Mouse (Mus musculus) macrophage (primary cell): ENCODE measurements around the gene Cbln4. TPM values are rescaled to one million over a fixed set of nuclear protein-coding genes. Genes with fewer than 3 reads are reported as not detected.

ENCODE experiments used
- H3K27ac ChIP-seq: fragments of 350-480 bp; formaldehyde crosslinking; 2 replicates; pipeline ENCODE4 v1.9.0; 2021
- H3K36me3 ChIP-seq: fragments of 350-480 bp; formaldehyde crosslinking; 2 replicates; pipeline ENCODE4 v1.9.0; 2021; ENCODE audit errors: inconsistent target
- H3K4me3 ChIP-seq: fragments of 350-480 bp; formaldehyde crosslinking; 2 replicates; pipeline ENCODE4 v1.9.0; 2021; ENCODE audit errors: inconsistent target
- H3K79me2 ChIP-seq: fragments of 350-480 bp; formaldehyde crosslinking; 2 replicates; pipeline ENCODE4 v1.9.0; 2021; ENCODE audit errors: inconsistent target
- WGBS: methylation state at CpG from one replicate; pipeline ENCODE4 v1.1.7; 2026; ENCODE audit warnings: inconsistent platforms; ENCODE audit not compliant: missing documents; 5-methylcytosine and 5-hydroxymethylcytosine counted together
- polyA plus RNA-seq: library from polyadenylated mRNA; stranded (reverse); fragments of 250-400 nt; gene quantifications from 3 replicates; pipeline ENCODE4 v1.2.4, GENCODE M21; 2018; ENCODE audit warnings: inconsistent platforms
- total RNA-seq, 78 experiments: library from RNA; depleted of rRNA; stranded (reverse); fragments of 250-400 nt; gene quantifications; 1 replicate in 9 of 78; 2 replicates in 24 of 78; 3 replicates in 43 of 78; 4 replicates in 2 of 78; pipeline ENCODE4 v1.2.4; 2018; ENCODE audit warnings: inconsistent platforms in 56 of 78

The Cbln4 gene
- total RNA-seq (2018; cell fraction: chromatin; rRNA removed), result not detected
- not detected for total RNA-seq (2018; cell fraction: cytosol; rRNA removed)
- total RNA-seq (2018; cell fraction: nucleus; rRNA removed), result not detected
- not detected in 3 replicates for polyA plus RNA-seq

- no peaks in the 10 kb centered on the region for H3K79me2 ChIP-seq
- 3% methylated on average over 23 of the region's 23 CpGs for WGBS
- no peaks in the 10 kb centered on the region for H3K36me3 ChIP-seq
- H3K27ac ChIP-seq, result no peak within 1 kb of the TSS
- no peak within 1 kb of the TSS for H3K4me3 ChIP-seq
Observed at GRCm38 (mm10) chr2:172043235-172043610, at the start of gene Cbln4. Gene Cbln4 (minus strand): TSS chr2:172043466.

- Histone ChIP-seq H3K36me3 (no peaks in the 10 kb centered on the region), H3K4me3 (no peak overlapping the region), H3K79me2 (no peaks in the 10 kb centered on the region), H3K27ac (no peak overlapping the region)
- 90% methylated on average over 3 of the region's 3 CpGs for WGBS
Observed at GRCm38 (mm10) chr2:172078596-172078995, 35.3 kb upstream of the Cbln4 start.

- Histone ChIP-seq H3K27ac (no peak overlapping the region), H3K36me3 (no peaks in the 10 kb centered on the region), H3K79me2 (no peaks in the 10 kb centered on the region), H3K4me3 (no peak overlapping the region)
- 82% methylated on average over 5 of the region's 5 CpGs for WGBS
Observed at GRCm38 (mm10) chr2:172076295-172076694, 33.0 kb upstream of the Cbln4 start.

- no peak overlapping the region for H3K4me3 ChIP-seq
- H3K36me3 ChIP-seq, result no peaks in the 10 kb centered on the region
- H3K27ac ChIP-seq, result no peak overlapping the region
- 89% methylated on average over 7 of the region's 7 CpGs for WGBS
- no peaks in the 10 kb centered on the region for H3K79me2 ChIP-seq
Observed at GRCm38 (mm10) chr2:172062876-172063275, 19.6 kb upstream of the Cbln4 start.

- WGBS, result 59% methylated on average over 3 of the region's 3 CpGs
- no peak overlapping the region for H3K27ac ChIP-seq
- no peak overlapping the region for H3K4me3 ChIP-seq
- no peaks in the 10 kb centered on the region for H3K79me2 ChIP-seq
- H3K36me3 ChIP-seq, result no peaks in the 10 kb centered on the region
Observed at GRCm38 (mm10) chr2:172059747-172060146, 16.5 kb upstream of the Cbln4 start.

GRCm38 (mm10) chr2:172058936-172059665 lies 15.8 kb upstream of the Cbln4 start:
- Histone ChIP-seq H3K79me2 (no peaks in the 10 kb centered on the region), H3K27ac (no peak overlapping the region), H3K36me3 (no peaks in the 10 kb centered on the region), H3K4me3 (no peak overlapping the region)
- 66% methylated on average over 7 of the region's 7 CpGs for WGBS

GRCm38 (mm10) chr2:172046002-172046401 lies 2.7 kb upstream of the Cbln4 start:
- 58% methylated on average over 7 of the region's 7 CpGs for WGBS
- no peaks in the 10 kb centered on the region for H3K36me3 ChIP-seq
- H3K4me3 ChIP-seq, result no peak overlapping the region
- no peak overlapping the region for H3K27ac ChIP-seq
- H3K79me2 ChIP-seq, result no peaks in the 10 kb centered on the region

- 4% methylated on average over 46 of the region's 46 CpGs for WGBS
- Histone ChIP-seq H3K36me3 (no peaks in the 10 kb centered on the region), H3K27ac (no peak overlapping the region), H3K4me3 (no peak overlapping the region), H3K79me2 (no peaks in the 10 kb centered on the region)
Observed at GRCm38 (mm10) chr2:172042607-172043234, 545 bp downstream of the Cbln4 start.

GRCm38 (mm10) chr2:172042125-172042524 lies 1.1 kb downstream of the Cbln4 start:
- Histone ChIP-seq H3K79me2 (no peaks in the 10 kb centered on the region), H3K27ac (no peak overlapping the region), H3K36me3 (no peaks in the 10 kb centered on the region), H3K4me3 (no peak overlapping the region)
- WGBS, result 6% methylated on average over 34 of the region's 34 CpGs

- no peaks in the 10 kb centered on the region for H3K79me2 ChIP-seq
- H3K4me3 ChIP-seq, result no peak overlapping the region
- 73% methylated on average over 10 of the region's 10 CpGs for WGBS
Observed at GRCm38 (mm10) chr2:172040859-172041258, 2.4 kb downstream of the Cbln4 start.

GRCm38 (mm10) chr2:172039601-172040000 lies 3.7 kb downstream of the Cbln4 start:
- Histone ChIP-seq H3K36me3 (no peaks in the 10 kb centered on the region), H3K79me2 (no peaks in the 10 kb centered on the region), H3K27ac (no peak overlapping the region), H3K4me3 (no peak overlapping the region)
- WGBS, result 95% methylated on average over 5 of the region's 5 CpGs

More at GRCm38 (mm10) chr2:172040859-172041258, 2.4 kb downstream of the Cbln4 start:
- H3K27ac ChIP-seq, result no peak overlapping the region
- no peaks in the 10 kb centered on the region for H3K36me3 ChIP-seq

GRCm38 (mm10) chr2:172034281-172034680 lies 9.0 kb downstream of the Cbln4 start:
- Histone ChIP-seq H3K27ac (no peak overlapping the region), H3K79me2 (no peaks in the 10 kb centered on the region), H3K4me3 (no peak overlapping the region), H3K36me3 (no peaks in the 10 kb centered on the region)
- 30% methylated on average over 5 of the region's 5 CpGs for WGBS

- no peaks in the 10 kb centered on the region for H3K36me3 ChIP-seq
- WGBS, result 67% methylated on average over 11 of the region's 12 CpGs
Observed at GRCm38 (mm10) chr2:172025459-172026130, 17.7 kb downstream of the Cbln4 start.

GRCm38 (mm10) chr2:172006726-172007125 lies 36.5 kb downstream of the Cbln4 start:
- no peak overlapping the region for H3K27ac ChIP-seq
- no peaks in the 10 kb centered on the region for H3K36me3 ChIP-seq
- H3K4me3 ChIP-seq, result no peak overlapping the region
- WGBS, result 85% methylated on average over 2 of the region's 10 CpGs
- no peaks in the 10 kb centered on the region for H3K79me2 ChIP-seq

More at GRCm38 (mm10) chr2:172025459-172026130, 17.7 kb downstream of the Cbln4 start:
- no peaks in the 10 kb centered on the region for H3K79me2 ChIP-seq
- H3K4me3 ChIP-seq, result no peak overlapping the region
- H3K27ac ChIP-seq, result no peak overlapping the region

- Histone ChIP-seq H3K27ac (no peak overlapping the region), H3K79me2 (no peaks in the 10 kb centered on the region), H3K4me3 (no peak overlapping the region), H3K36me3 (no peaks in the 10 kb centered on the region)
- 71% methylated on average over 7 of the region's 7 CpGs for WGBS
Observed at GRCm38 (mm10) chr2:172005970-172006369, 37.3 kb downstream of the Cbln4 start.
